Mouse (Mus musculus): Measurements from ENCODE around the gene Gemin2. TPM values are rescaled to one million over a fixed set of nuclear protein-coding genes. Genes with fewer than 3 reads are reported as not detected.
"Not testable (repeated sequence)": the region's sequence is repeated elsewhere in the genome, so short reads cannot be mapped to it uniquely, and the experiment has no call there.

Gemin2 gene
- polyA plus RNA-seq, 1 experiment from 2014 or later: 25.4 TPM

DNA sequence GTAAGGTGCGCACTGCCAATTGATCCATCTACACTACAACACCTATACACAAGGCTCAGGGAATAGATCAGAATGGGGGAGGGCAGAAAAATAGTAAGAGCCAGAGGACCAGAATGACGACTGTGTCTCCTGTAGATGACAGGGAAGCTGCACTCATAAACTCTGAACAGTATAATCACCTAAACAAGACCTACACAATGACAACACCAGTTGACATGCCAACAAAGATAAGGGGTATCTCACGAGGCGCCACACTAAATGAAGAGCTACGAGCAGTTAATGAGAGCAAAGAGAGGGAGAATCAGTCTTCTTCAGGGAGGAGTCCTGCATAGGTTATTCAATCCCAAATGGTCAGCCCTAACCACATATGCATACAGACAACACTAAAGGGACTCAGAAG, 40.0 kb downstream of the Gemin2 start:
- Histone ChIP-seq H3K36me3 (ENCODE audit: control insufficient read depth, insufficient read depth, low read length) (peaks cover 4% of the 10 kb centered on the region; the same call in 1 of the 2 replicates), H3K9me3 (ENCODE audit: control insufficient read depth, low read length) (no peaks in the 10 kb centered on the region), H3K9ac (ENCODE audit: low read length) (no peak overlapping the region), H3K27me3 (ENCODE audit: control insufficient read depth, insufficient read depth, low read length) (no peaks in the 10 kb centered on the region), H3K4me1 (ENCODE audit: control insufficient read depth, insufficient read depth, low read length) (no peaks in the 10 kb centered on the region), H3K4me3 (ENCODE audit: low read depth, low read length) (no peak overlapping the region), H3K27ac (ENCODE audit: low read depth, low read length) (no peak overlapping the region), H3K4me2 (no peak overlapping the region)
- WGBS: 92% methylated on average over 5 of the region's 5 CpGs
- DNase-seq (ENCODE audit: low spot score, missing footprints) (no peak), ATAC-seq (ENCODE audit: low FRiP score) (no peak)

DNA sequence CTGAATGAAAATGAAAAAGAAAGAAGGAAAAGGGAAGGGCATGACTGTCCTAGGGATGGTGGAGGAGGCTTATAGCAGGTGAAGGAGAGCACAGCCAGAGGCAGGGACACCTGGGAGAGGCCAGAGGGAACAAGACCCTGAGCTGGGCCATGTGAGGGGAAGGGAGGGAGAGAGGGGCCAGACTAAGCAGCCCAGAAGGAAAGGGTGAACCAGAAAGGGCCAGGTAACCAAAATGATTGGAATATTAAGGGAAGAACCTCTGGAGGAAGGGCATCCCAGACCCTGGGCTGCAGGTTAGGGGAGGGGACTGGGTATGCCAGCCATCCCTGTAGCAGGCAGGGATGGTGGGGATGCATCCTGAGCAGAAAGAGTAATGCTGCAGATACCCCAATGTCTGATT, 40.8 kb downstream of the Gemin2 start:
- Histone ChIP-seq H3K36me3 (ENCODE audit: control insufficient read depth, insufficient read depth, low read length) (peaks cover 6% of the 10 kb centered on the region; the same call in 1 of the 2 replicates), H3K9me3 (ENCODE audit: control insufficient read depth, low read length) (no peaks in the 10 kb centered on the region)

DNA sequence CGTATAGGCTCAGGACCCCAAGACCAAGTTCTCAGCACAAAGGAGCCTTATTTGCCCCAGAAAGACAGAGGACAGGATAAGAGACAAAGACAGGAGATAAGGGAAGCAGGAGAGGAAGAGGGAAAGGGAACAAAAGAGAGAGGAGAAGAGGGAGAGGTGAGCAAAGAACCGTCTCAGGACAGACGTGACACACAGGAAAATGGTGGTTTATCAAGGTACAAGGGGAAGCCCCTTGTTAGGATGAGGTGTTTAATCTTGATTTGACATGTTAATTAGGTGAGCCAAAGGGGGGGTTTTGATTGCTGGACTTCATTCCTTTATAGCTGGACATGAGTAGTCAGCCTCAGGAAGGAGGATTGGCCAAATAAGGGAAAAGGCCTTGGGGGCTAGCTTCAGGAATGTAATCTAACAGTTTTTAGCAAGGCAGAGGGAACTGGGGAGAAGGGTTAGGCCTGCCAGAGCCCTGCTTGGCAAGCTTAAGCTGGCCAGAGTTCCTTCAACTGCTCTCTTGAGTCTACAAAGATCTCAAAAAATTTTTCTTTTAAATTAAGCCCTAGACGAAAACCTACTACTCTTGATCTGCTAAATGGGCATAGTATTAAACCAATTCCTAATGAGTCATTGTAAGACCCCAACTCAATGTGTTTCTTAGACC, 42.1 kb downstream of the Gemin2 start:
- no peaks in the 10 kb centered on the region for H3K9me3 ChIP-seq (ENCODE audit: control insufficient read depth, low read length)
- 89% methylated on average over 4 of the region's 4 CpGs for WGBS
- DNase-seq (ENCODE audit: low spot score, missing footprints) (no peak), ATAC-seq (ENCODE audit: low FRiP score) (no peak)
- H3K4me1 ChIP-seq (ENCODE audit: control insufficient read depth, insufficient read depth, low read length): peaks cover 3% of the 10 kb centered on the region
- H3K9ac ChIP-seq (ENCODE audit: low read length): no peak overlapping the region
- no peaks in the 10 kb centered on the region for H3K27me3 ChIP-seq (ENCODE audit: control insufficient read depth, insufficient read depth, low read length)
- no peak overlapping the region for H3K27ac ChIP-seq (ENCODE audit: low read depth, low read length)
- no peak overlapping the region for H3K4me3 ChIP-seq (ENCODE audit: low read depth, low read length)
- no peak overlapping the region for H3K4me2 ChIP-seq
- peaks cover 6% of the 10 kb centered on the region; the same call in 1 of the 2 replicates for H3K36me3 ChIP-seq (ENCODE audit: control insufficient read depth, insufficient read depth, low read length)

More for the DNA sequence above, 40.8 kb downstream of the Gemin2 start:
- Histone ChIP-seq H3K27ac (ENCODE audit: low read depth, low read length) (no peak overlapping the region), H3K4me3 (ENCODE audit: low read depth, low read length) (no peak overlapping the region), H3K4me1 (ENCODE audit: control insufficient read depth, insufficient read depth, low read length) (no peaks in the 10 kb centered on the region), H3K4me2 (no peak overlapping the region), H3K9ac (ENCODE audit: low read length) (no peak overlapping the region), H3K27me3 (ENCODE audit: control insufficient read depth, insufficient read depth, low read length) (no peaks in the 10 kb centered on the region)
- DNase-seq (ENCODE audit: low spot score, missing footprints) (peak; percentile 53), ATAC-seq (ENCODE audit: low FRiP score) (no peak)

DNA sequence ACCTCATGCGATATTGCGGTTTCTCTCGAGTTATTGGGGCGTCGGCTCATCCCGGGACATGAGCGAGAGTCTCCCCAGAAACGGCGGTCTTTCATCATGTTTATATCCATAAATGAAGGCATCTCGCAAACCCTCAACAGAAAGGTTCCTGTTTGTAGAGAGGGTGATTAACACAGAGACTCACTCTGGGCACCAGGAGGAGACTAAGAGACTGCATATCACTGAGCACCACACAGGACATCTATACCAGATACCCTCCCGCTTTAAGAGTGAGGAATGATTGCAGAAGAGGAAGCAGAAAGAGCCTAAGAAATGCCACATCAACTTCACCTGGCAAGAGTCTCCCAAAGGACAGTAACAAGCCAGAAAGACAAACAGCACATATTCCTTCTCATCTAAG, 43.0 kb downstream of the Gemin2 start:
- DNase-seq (ENCODE audit: low spot score, missing footprints): no peak
- peaks cover 6% of the 10 kb centered on the region; the same call in 1 of the 2 replicates for H3K36me3 ChIP-seq (ENCODE audit: control insufficient read depth, insufficient read depth, low read length)
- 98% methylated on average over 11 of the region's 11 CpGs for WGBS
- H3K27me3 ChIP-seq (ENCODE audit: control insufficient read depth, insufficient read depth, low read length): no peaks in the 10 kb centered on the region
- no peaks in the 10 kb centered on the region for H3K9me3 ChIP-seq (ENCODE audit: control insufficient read depth, low read length)
- no peak overlapping the region for H3K4me3 ChIP-seq (ENCODE audit: low read depth, low read length)
- peaks cover 5% of the 10 kb centered on the region for H3K4me1 ChIP-seq (ENCODE audit: control insufficient read depth, insufficient read depth, low read length)
- no peak for ATAC-seq (ENCODE audit: low FRiP score)
- no peak overlapping the region for H3K9ac ChIP-seq (ENCODE audit: low read length)
- no peak overlapping the region for H3K4me2 ChIP-seq
- no peak overlapping the region for H3K27ac ChIP-seq (ENCODE audit: low read depth, low read length)

DNA sequence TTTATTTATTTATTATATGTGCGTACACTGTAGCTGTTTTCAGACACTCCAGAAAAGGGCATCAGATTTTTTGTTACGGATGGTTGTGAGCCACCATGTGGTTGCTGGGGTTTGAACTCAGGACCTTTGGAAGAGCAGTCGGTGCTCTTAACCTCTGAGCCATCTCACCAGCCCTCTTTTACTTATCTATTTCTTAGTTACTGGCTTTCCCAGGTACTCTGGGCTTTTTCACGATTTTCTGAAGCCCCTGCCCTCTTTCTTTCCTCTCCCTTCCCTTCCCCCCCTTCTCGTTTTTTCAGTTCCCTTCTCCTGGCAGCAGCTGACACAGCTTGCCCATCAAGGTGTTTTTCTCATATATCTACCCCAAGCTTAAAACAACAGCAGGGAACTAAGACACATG, 45.0 kb downstream of the Gemin2 start:
- not testable (repeated sequence) for H3K9ac ChIP-seq (ENCODE audit: low read length); H3K27me3 ChIP-seq (ENCODE audit: control insufficient read depth, insufficient read depth, low read length); H3K4me2 ChIP-seq; H3K36me3 ChIP-seq (ENCODE audit: control insufficient read depth, insufficient read depth, low read length); H3K9me3 ChIP-seq (ENCODE audit: control insufficient read depth, low read length); H3K4me1 ChIP-seq (ENCODE audit: control insufficient read depth, insufficient read depth, low read length); ATAC-seq (ENCODE audit: low FRiP score); H3K27ac ChIP-seq (ENCODE audit: low read depth, low read length); DNase-seq (ENCODE audit: low spot score, missing footprints); H3K4me3 ChIP-seq (ENCODE audit: low read depth, low read length)
- 89% methylated on average over 5 of the region's 5 CpGs for WGBS

DNA sequence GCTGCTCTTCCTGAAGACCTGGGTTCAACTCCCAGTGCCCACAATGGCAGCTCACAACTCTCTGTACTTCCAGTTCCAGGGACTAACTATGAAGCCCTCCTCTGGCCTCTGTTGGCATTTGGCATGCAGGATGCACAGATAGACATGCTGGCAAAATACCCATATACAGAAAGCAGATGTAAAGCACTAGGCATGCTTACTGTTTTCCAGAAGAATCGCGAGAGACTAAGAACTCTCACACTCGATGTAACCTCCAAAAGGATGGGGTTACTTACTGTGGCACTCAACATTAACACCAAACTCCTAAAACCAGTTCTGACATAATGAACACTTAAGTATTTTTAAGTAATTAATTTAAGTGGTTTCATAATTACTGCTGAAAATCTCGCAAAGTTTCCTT, 47.1 kb downstream of the Gemin2 start:
- Histone ChIP-seq H3K9ac (ENCODE audit: low read length) (peak overlapping the region; percentile 86), H3K4me1 (ENCODE audit: control insufficient read depth, insufficient read depth, low read length) (peaks cover 5% of the 10 kb centered on the region), H3K36me3 (ENCODE audit: control insufficient read depth, insufficient read depth, low read length) (0 out of 2 replicates have a peak, but pooled peaks cover 2% of the 10 kb centered on the region), H3K27ac (ENCODE audit: low read depth, low read length) (no peak overlapping the region), H3K4me2 (peak overlapping the region; percentile 56), H3K9me3 (ENCODE audit: control insufficient read depth, low read length) (no peaks in the 10 kb centered on the region), H3K27me3 (ENCODE audit: control insufficient read depth, insufficient read depth, low read length) (no peaks in the 10 kb centered on the region), H3K4me3 (ENCODE audit: low read depth, low read length) (peak overlapping the region; percentile 82)
- ATAC-seq (ENCODE audit: low FRiP score) (no peak), DNase-seq (ENCODE audit: low spot score, missing footprints) (peak; percentile 84)
- 66% methylated on average over 4 of the region's 4 CpGs for WGBS

DNA sequence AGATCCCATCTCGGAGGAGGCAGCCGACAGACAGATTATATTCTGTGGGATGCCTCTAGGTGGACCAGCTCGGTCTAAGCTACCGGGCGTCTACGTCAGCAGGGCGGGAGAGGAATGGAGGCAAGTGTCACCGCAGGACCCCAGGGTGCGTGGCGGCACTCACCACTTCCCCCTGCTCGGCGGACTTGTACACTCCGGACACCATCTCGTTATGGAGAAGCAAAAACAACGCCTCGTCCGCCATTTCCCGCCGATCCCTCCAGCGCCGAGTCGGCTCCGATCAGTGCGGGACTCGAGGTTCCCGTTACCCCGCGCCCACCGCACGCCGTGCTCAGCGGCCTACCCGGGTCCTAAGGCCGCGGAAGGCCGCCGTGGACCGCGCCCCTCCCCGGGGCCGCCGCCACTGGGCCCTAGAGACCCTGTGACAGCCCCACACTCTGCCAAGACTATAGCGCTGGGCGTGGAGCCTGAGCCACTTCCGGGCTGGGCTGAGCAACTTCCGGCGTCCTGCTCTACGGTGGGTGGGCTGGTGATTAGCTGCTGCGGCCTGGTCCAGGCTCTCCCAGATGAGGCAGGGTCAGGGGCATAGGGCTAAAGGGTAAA, 47.9 kb downstream of the Gemin2 start, which contains the start of gene Trappc6b:
Trappc6b (minus strand) TSS at position 480 of the 603 bp plus-strand sequence.
- 0 out of 2 replicates have a peak, but pooled peaks cover 2% of the 10 kb centered on the region for H3K36me3 ChIP-seq (ENCODE audit: control insufficient read depth, insufficient read depth, low read length)
- peak; percentile 98 for ATAC-seq (ENCODE audit: low FRiP score)

DNA sequence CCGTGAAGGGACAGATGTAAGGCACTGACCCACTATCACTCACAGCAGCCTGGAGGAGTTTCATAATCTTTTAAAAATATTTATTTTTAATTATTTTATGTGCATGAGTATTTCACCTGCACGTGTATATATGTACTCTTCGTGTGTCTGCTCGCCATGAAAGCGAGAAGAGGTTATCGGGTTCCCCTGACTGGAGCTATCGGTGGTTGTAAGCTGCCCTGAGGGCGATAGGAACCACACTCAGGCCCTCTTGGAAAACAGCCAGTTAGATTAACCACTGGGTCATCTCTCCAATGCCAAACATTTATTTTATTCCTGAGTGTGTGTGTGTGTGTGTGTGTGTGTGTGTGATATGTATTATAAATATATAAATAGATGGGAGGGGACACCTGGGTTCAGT, 51.6 kb downstream of the Gemin2 start:
- H3K27me3 ChIP-seq (ENCODE audit: control insufficient read depth, insufficient read depth, low read length): no peaks in the 10 kb centered on the region
- ATAC-seq (ENCODE audit: low FRiP score) (no peak), DNase-seq (ENCODE audit: low spot score, missing footprints) (no peak)
- H3K4me3 ChIP-seq (ENCODE audit: low read depth, low read length): no peak overlapping the region
- 88% methylated on average over 8 of the region's 8 CpGs for WGBS
- H3K4me2 ChIP-seq: no peak overlapping the region
- H3K4me1 ChIP-seq (ENCODE audit: control insufficient read depth, insufficient read depth, low read length): peaks cover 10% of the 10 kb centered on the region
- no peaks in the 10 kb centered on the region for H3K9me3 ChIP-seq (ENCODE audit: control insufficient read depth, low read length)
- H3K27ac ChIP-seq (ENCODE audit: low read depth, low read length): no peak overlapping the region
- no peak overlapping the region for H3K9ac ChIP-seq (ENCODE audit: low read length)
- peaks cover 5% of the 10 kb centered on the region; the same call in 1 of the 2 replicates for H3K36me3 ChIP-seq (ENCODE audit: control insufficient read depth, insufficient read depth, low read length)

More for the DNA sequence above, 47.9 kb downstream of the Gemin2 start, which contains the start of gene Trappc6b:
- peak; percentile 96 for DNase-seq (ENCODE audit: low spot score, missing footprints)
- Histone ChIP-seq H3K27ac (ENCODE audit: low read depth, low read length) (peak within 1 kb of the TSS; percentile 74), H3K9me3 (ENCODE audit: control insufficient read depth, low read length) (no peaks in the 10 kb centered on the region), H3K4me3 (ENCODE audit: low read depth, low read length) (peak within 1 kb of the TSS; percentile 82), H3K9ac (ENCODE audit: low read length) (peak within 1 kb of the TSS; percentile 86), H3K4me1 (ENCODE audit: control insufficient read depth, insufficient read depth, low read length) (peaks cover 5% of the 10 kb centered on the region), H3K4me2 (peak within 1 kb of the TSS; percentile 56), H3K27me3 (ENCODE audit: control insufficient read depth, insufficient read depth, low read length) (no peaks in the 10 kb centered on the region)
- WGBS: under 1% methylated on average over 49 of the region's 49 CpGs

DNA sequence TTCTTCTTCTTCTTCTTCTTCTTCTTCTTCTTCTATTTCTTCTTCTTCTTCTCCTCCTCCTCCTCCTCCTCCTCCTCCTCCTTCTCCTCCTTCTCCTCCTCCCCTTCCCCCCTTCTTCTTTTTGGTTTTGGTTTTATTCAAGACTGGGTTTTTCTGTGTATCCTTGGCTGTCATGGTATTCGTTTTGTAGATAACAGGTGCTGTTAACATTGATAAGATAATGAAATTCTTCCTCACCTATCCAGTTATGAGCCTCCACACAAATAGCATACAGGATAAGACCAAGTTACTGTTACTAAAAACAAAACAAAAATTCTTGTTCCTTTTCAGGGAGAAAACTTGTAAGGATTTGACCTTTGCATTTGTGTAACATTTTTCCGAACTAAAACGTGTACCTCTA, 52.6 kb downstream of the Gemin2 start:
- H3K36me3 ChIP-seq (ENCODE audit: control insufficient read depth, insufficient read depth, low read length): peaks cover 9% of the 10 kb centered on the region; the same call in 1 of the 2 replicates
- no peaks in the 10 kb centered on the region for H3K9me3 ChIP-seq (ENCODE audit: control insufficient read depth, low read length)
- peak overlapping the region; percentile 99; the same call in 1 of the 2 replicates for H3K4me3 ChIP-seq (ENCODE audit: low read depth, low read length)
- H3K4me2 ChIP-seq: peak overlapping the region; percentile 51; the same call in 1 of the 2 replicates
- WGBS: 75% methylated on average over 3 of the region's 3 CpGs
- H3K4me1 ChIP-seq (ENCODE audit: control insufficient read depth, insufficient read depth, low read length): 0 out of 2 replicates have a peak, but pooled peaks cover 5% of the 10 kb centered on the region
- peak overlapping the region; percentile 46 for H3K9ac ChIP-seq (ENCODE audit: low read length)
- ATAC-seq (ENCODE audit: low FRiP score) (no peak), DNase-seq (ENCODE audit: low spot score, missing footprints) (no peak)
- H3K27ac ChIP-seq (ENCODE audit: low read depth, low read length): no peak overlapping the region
- H3K27me3 ChIP-seq (ENCODE audit: control insufficient read depth, insufficient read depth, low read length): no peaks in the 10 kb centered on the region

Measured in midbrain, embryonic 11.5 days (tissue).